Mouse (Mus musculus): Measurements from ENCODE around the gene Usp8. TPM values are rescaled to one million over a fixed set of nuclear protein-coding genes. Genes with fewer than 3 reads are reported as not detected.

Gene Usp8
- polyA plus RNA-seq, 1 experiment from 2014 or later, result 43.7 TPM

DNA sequence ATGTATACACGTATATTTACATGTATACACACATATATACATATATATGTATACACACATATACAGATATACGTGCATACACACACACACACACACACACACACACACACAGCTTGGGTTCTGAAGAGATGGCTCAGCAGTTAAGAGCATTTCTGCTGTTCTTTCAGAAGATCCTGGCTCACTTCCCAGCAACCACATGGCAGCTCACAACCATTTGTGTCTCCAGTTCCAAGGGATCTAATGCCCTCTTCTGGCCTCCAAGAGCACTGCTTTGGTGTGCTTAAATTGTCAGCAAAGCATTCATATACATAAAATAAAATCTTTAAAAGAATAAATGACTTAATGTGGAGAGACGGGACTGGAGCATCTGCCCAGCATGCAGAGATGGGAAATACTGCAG, 75.3 kb downstream of the Usp8 start:
- Histone ChIP-seq H3K36me3 (no peaks in the 10 kb centered on the region), H3K4me1 (no peaks in the 10 kb centered on the region), H3K27me3 (no peaks in the 10 kb centered on the region), H3K9ac (no peak overlapping the region), H3K4me3 (no peak overlapping the region), H3K4me2 (replicated peaks) (no peak overlapping the region), H3K27ac (no peak overlapping the region), H3K9me3 (no peaks in the 10 kb centered on the region)
- ATAC-seq (ENCODE audit: insufficient number of reproducible peaks, insufficient read depth, low FRiP score, low TSS enrichment), result no peak
- 84% methylated on average over 3 of the region's 3 CpGs for WGBS

DNA sequence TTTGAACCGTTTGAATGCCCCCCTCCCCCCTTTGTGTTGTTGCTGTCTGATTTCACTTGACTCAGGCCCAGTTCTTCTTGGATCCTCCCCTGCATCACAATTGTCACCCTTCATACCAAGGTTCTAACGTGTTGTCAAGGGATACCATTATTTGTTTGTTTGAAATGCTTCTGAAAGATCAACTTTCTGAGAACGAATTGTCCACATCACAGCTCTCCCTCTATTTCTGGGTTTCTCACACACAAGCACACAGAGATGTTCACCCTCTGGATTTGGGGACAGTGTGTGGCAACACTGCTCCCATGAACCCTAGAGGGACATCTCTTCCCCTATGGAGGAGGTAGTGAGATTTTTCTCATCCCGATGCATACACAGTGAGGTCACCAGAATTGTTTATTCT, 76.2 kb downstream of the Usp8 start, which contains the start of gene Usp50:
Gene Usp50 (minus strand): TSS at position 101 of the 400 bp plus-strand sequence.
- 77% methylated on average over 4 of the region's 4 CpGs for WGBS
- no peak for ATAC-seq (ENCODE audit: insufficient number of reproducible peaks, insufficient read depth, low FRiP score, low TSS enrichment)
- H3K36me3 ChIP-seq, result no peaks in the 10 kb centered on the region

DNA sequence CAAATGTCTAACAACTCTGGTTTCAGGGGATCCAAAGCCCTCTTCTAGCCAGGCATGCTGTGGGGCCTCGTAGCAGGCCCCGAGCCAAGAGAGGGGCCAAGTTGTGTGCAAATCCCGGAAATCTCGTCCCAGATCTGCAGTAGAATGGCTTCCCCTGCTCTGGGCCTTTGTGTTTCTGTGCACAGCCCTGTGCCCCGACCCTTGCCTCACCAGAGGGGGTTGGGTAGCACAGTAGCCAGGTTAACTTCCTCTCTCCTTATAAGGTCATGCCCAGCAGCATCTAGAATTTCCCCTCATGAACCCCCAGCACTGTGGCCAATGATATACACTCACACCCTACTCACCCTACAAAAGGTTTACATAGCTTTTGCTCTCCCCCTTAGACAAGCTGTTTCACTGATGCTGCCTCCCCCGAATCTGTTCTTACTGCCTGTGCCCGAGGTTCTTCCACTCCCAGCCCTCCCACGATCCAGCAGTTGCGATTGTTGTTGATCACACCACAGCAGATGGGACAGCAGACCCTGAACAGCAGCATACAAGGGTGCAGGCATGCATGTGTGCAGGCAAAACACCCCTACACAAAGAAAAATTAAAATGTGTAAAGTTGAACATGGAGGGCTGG, 80.7 kb downstream of the Usp8 start:
- Histone ChIP-seq H3K9me3 (no peaks in the 10 kb centered on the region), H3K4me2 (replicated peaks) (no peak overlapping the region), H3K4me1 (0 out of 2 replicates have a peak, but pooled peaks cover 2% of the 10 kb centered on the region), H3K36me3 (peaks cover 15% of the 10 kb centered on the region), H3K9ac (no peak overlapping the region), H3K4me3 (no peak overlapping the region), H3K27me3 (no peaks in the 10 kb centered on the region), H3K27ac (0 out of 2 replicates have a peak overlapping the region, but pooled peaks have one; percentile 23)
- no peak for ATAC-seq (ENCODE audit: insufficient number of reproducible peaks, insufficient read depth, low FRiP score, low TSS enrichment)
- WGBS, result 43% methylated on average over 9 of the region's 9 CpGs

More for the DNA sequence above, 76.2 kb downstream of the Usp8 start, which contains the start of gene Usp50:
- no peak within 1 kb of the TSS for H3K4me3 ChIP-seq
- H3K27me3 ChIP-seq, result no peaks in the 10 kb centered on the region
- 0 out of 2 replicates have a peak, but pooled peaks cover 2% of the 10 kb centered on the region for H3K4me1 ChIP-seq
- no peaks in the 10 kb centered on the region for H3K9me3 ChIP-seq
- no peak within 1 kb of the TSS for H3K9ac ChIP-seq
- H3K4me2 ChIP-seq (replicated peaks), result no peak within 1 kb of the TSS
- no peak within 1 kb of the TSS for H3K27ac ChIP-seq

DNA sequence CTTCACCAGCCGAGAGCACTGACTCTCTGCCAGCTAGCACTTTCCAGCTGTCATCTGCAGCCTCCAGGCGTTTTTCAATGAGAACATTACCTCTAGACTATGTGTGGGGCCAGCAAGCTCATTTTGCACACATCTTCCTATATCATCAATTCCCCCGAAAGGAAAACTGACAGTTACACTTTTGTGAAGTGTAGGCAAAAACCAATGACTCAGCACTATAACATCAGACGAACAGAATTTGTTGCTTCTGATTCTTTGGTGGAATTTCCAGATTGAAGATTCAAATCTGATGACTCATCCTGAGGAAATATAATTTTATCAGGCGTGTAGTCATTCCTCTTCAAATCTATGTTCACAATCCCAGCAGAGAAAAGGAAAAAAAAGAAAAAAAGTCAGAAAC, 85.5 kb downstream of the Usp8 start:
- WGBS, result 78% methylated on average over 5 of the region's 5 CpGs
- no peaks in the 10 kb centered on the region for H3K9me3 ChIP-seq
- H3K36me3 ChIP-seq, result peaks cover 43% of the 10 kb centered on the region

DNA sequence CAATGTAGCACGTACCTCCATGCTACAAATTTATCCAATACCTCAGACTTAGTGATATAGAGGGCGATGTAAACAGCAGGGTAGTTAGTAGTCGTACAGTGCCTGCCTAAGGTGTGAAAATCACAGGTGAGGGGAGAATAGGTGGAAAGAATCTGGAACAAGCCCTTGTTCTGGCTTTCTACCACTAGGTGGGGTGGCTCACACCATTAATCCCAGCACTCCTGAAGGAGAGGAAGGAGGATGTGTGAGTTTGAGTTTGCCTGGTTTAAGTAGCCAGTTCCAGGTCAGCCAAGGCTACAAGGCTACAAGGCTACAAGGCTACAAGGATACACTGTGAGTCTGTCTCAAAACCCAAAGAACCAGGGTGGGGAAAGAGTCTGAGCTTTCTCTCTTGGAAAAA, 88.6 kb downstream of the Usp8 start:
- no peak overlapping the region for H3K4me3 ChIP-seq
- no peaks in the 10 kb centered on the region for H3K4me1 ChIP-seq
- no peak for ATAC-seq (ENCODE audit: insufficient number of reproducible peaks, insufficient read depth, low FRiP score, low TSS enrichment)
- H3K4me2 ChIP-seq (replicated peaks), result no peak overlapping the region
- H3K36me3 ChIP-seq, result peaks cover 47% of the 10 kb centered on the region
- no peak overlapping the region for H3K27ac ChIP-seq
- 84% methylated on average over 3 of the region's 3 CpGs for WGBS
- no peak overlapping the region for H3K9ac ChIP-seq
- H3K27me3 ChIP-seq, result no peaks in the 10 kb centered on the region
- no peaks in the 10 kb centered on the region for H3K9me3 ChIP-seq

More for the DNA sequence above, 85.5 kb downstream of the Usp8 start:
- Histone ChIP-seq H3K27ac (no peak overlapping the region), H3K4me2 (replicated peaks) (no peak overlapping the region), H3K4me1 (0 out of 2 replicates have a peak, but pooled peaks cover 2% of the 10 kb centered on the region), H3K27me3 (no peaks in the 10 kb centered on the region), H3K9ac (no peak overlapping the region), H3K4me3 (no peak overlapping the region)
- no peak for ATAC-seq (ENCODE audit: insufficient number of reproducible peaks, insufficient read depth, low FRiP score, low TSS enrichment)

DNA sequence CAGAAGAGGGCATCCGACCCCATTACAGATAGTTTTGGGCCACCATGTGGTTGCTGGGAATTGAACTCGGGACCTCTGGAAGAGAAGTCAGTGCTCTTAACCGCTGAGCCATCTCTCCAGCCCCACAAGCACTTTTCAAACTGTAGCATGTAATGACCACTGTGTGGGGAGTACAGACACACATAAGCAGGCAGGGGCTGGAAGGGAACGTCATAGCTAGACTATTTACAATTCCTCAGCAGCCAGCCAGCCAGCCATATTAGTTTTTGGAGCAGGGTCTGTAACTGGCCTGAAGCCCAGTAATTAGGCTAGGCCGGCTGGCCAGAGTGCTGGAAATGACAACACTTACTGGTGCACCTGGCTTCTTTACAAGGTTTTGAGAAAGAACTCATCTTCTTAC, 91.3 kb downstream of the Usp8 start:
- 88% methylated on average over 5 of the region's 5 CpGs for WGBS
- Histone ChIP-seq H3K4me3 (no peak overlapping the region), H3K36me3 (peaks cover 52% of the 10 kb centered on the region), H3K9ac (no peak overlapping the region), H3K27ac (no peak overlapping the region), H3K9me3 (no peaks in the 10 kb centered on the region), H3K27me3 (no peaks in the 10 kb centered on the region), H3K4me1 (no peaks in the 10 kb centered on the region), H3K4me2 (replicated peaks) (no peak overlapping the region)
- ATAC-seq (ENCODE audit: insufficient number of reproducible peaks, insufficient read depth, low FRiP score, low TSS enrichment), result no peak

GRCm38 (mm10) chr2:126801980-126802379, 94.9 kb downstream of the Usp8 start:
- ATAC-seq (ENCODE audit: insufficient number of reproducible peaks, insufficient read depth, low FRiP score, low TSS enrichment), result no peak
- no peaks in the 10 kb centered on the region for H3K9me3 ChIP-seq
- H3K9ac ChIP-seq, result no peak overlapping the region
- peaks cover 46% of the 10 kb centered on the region for H3K36me3 ChIP-seq
- no peaks in the 10 kb centered on the region for H3K4me1 ChIP-seq
- no peak overlapping the region for H3K27ac ChIP-seq
- H3K4me3 ChIP-seq, result no peak overlapping the region
- no peaks in the 10 kb centered on the region for H3K27me3 ChIP-seq
- H3K4me2 ChIP-seq (replicated peaks), result no peak overlapping the region
- 91% methylated on average over 3 of the region's 3 CpGs for WGBS

Other genes with a start within 250 kb of the Usp8 start
- gene Atp8b4, start 206.7 kb upstream of the Usp8 start, polyA plus RNA-seq (2016; fragmentation: Nextera tagmentation; extraction: Ambion mirVana), result 1.5 and 2.6 TPM in 2 replicates
- 4.3 and 4.5 TPM in 2 replicates for gene Slc27a2, start 154.9 kb upstream of the Usp8 start, polyA plus RNA-seq (2016; fragmentation: Nextera tagmentation; extraction: Ambion mirVana)
- gene Hdc, start 88.0 kb upstream of the Usp8 start, polyA plus RNA-seq (2016; fragmentation: Nextera tagmentation; extraction: Ambion mirVana), result 0.99 and 1.3 TPM in 2 replicates
- 66.4 and 71.6 TPM in 2 replicates for gene Gabpb1, start 31.0 kb upstream of the Usp8 start, polyA plus RNA-seq (2016; fragmentation: Nextera tagmentation; extraction: Ambion mirVana)
- gene Usp50, start 76.1 kb downstream of the Usp8 start, polyA plus RNA-seq (2016; fragmentation: Nextera tagmentation; extraction: Ambion mirVana), result 3.2 and 3.3 TPM in 2 replicates
- 54.4 and 55.4 TPM in 2 replicates for gene Trpm7, start 168.9 kb downstream of the Usp8 start, polyA plus RNA-seq (2016; fragmentation: Nextera tagmentation; extraction: Ambion mirVana)
- 41.4 and 47.1 TPM in 2 replicates for gene Sppl2a, start 225.9 kb downstream of the Usp8 start, polyA plus RNA-seq (2016; fragmentation: Nextera tagmentation; extraction: Ambion mirVana)

Data from embryonic facial prominence, embryonic 12.5 days (tissue).